Mouse (Mus musculus): ENCODE data around the gene C330021F23Rik.

GRCm38 (mm10) chr8:3574546-3574945, 6.8 kb downstream of the C330021F23Rik start:
- TF ChIP-seq MAX (IDR thresholded peaks at IDR 0.05; ENCODE audit: low read depth) (no peak), POLR2A (IDR thresholded peaks at IDR 0.05; ENCODE audit: insufficient read length, low read depth) (no peak), USF1 (IDR thresholded peaks at IDR 0.05; ENCODE audit: low read depth) (no peak), POLR2AphosphoS2 (IDR thresholded peaks at IDR 0.05; ENCODE audit: insufficient read length, low read depth) (no peak), TCF12 (IDR thresholded peaks at IDR 0.05; ENCODE audit: insufficient read depth, poor library complexity, severe bottlenecking) (no peak), MYOG (IDR thresholded peaks at IDR 0.05; ENCODE audit: control insufficient read depth in 1 of 3, insufficient read depth in 1 of 3, insufficient read length in 2 of 3, low read depth in 2 of 3) (no peak), CEBPB (IDR thresholded peaks at IDR 0.05; ENCODE audit: insufficient read depth, poor library complexity, severe bottlenecking) (no peak), SRF (IDR thresholded peaks at IDR 0.05; ENCODE audit: control insufficient read depth, insufficient read length, low read depth) (no peak), MYOD1 (IDR thresholded peaks at IDR 0.05; ENCODE audit: control insufficient read depth in 1 of 3, insufficient read length in 2 of 3, low read depth in 2 of 3) (no peak), REST (IDR thresholded peaks at IDR 0.05; ENCODE audit: insufficient read depth, insufficient read length) (no peak)
